Mouse (Mus musculus) lung, embryonic 15.5 days (tissue): ENCODE results near the gene Olfr65. TPM values are rescaled to one million over a fixed set of nuclear protein-coding genes. Genes with fewer than 3 reads are reported as not detected.

Experiments
- ATAC-seq: fragments of 200-750 bp; cut with Nextera tagmentation; 2 replicates; pipeline ENCODE4 v1.8.0; 2017; ENCODE audit warnings: moderate number of reproducible peaks, borderline replicate concordance; ENCODE audit not compliant: low FRiP score, low TSS enrichment; ENCODE audit errors: extremely low read depth
- H3K27ac ChIP-seq: fragments of 300-500 bp; sonication (generic); 2 replicates; pipeline ENCODE4 v1.5.1; 2015; ENCODE audit warnings: moderate library complexity, mild to moderate bottlenecking, inconsistent platforms
- H3K27me3 ChIP-seq: fragments of 300-500 bp; sonication (generic); 2 replicates; pipeline ENCODE4 v1.6.1; 2015; ENCODE audit warnings: inconsistent platforms
- H3K36me3 ChIP-seq: fragments of 300-500 bp; sonication (generic); 2 replicates; pipeline ENCODE4 v1.6.1; 2015; ENCODE audit warnings: inconsistent platforms
- H3K4me1 ChIP-seq: fragments of 300-500 bp; sonication (generic); 2 replicates; pipeline ENCODE4 v1.6.1; 2015; ENCODE audit warnings: inconsistent platforms
- H3K4me2 ChIP-seq: fragments of 300-500 bp; sonication (generic); 2 replicates; pipeline ENCODE4 v1.6.1; 2015; ENCODE audit warnings: inconsistent platforms, mild to moderate bottlenecking, moderate library complexity
- H3K4me3 ChIP-seq: fragments of 300-500 bp; sonication (generic); 2 replicates; pipeline ENCODE4 v1.5.1; 2015; ENCODE audit warnings: mild to moderate bottlenecking, inconsistent platforms
- H3K9ac ChIP-seq: fragments of 300-500 bp; sonication (generic); 2 replicates; pipeline ENCODE4 v1.6.1; 2015; ENCODE audit warnings: inconsistent platforms
- H3K9me3 ChIP-seq: fragments of 300-500 bp; sonication (generic); 2 replicates; pipeline ENCODE4 v1.6.1; 2016; ENCODE audit warnings: inconsistent platforms
- WGBS: fragments of 180-500 bp; shearing (Covaris S2); methylation state at CpG from one replicate; pipeline ENCODE4 v1.1.7; 2015; 5-methylcytosine and 5-hydroxymethylcytosine counted together
- polyA plus RNA-seq: library from polyadenylated mRNA; unstranded; fragments of >200 nt; fragmentation: Nextera tagmentation; extraction: Ambion mirVana; gene quantifications from 2 replicates; pipeline ENCODE4 v1.2.1, GENCODE M21; 2015

Olfr65 gene
- not detected in 2 replicates for polyA plus RNA-seq

GRCm38 (mm10) chr7:103903187-103903586 is at the start of gene Olfr65:
TSS of gene Olfr65 (plus strand) at chr7:103903487.
- H3K27me3 ChIP-seq = no peaks in the 10 kb centered on the region
- no peak within 1 kb of the TSS for H3K4me2 ChIP-seq
- ATAC-seq = no peak
- H3K36me3 ChIP-seq = no peaks in the 10 kb centered on the region
- H3K4me3 ChIP-seq = no peak within 1 kb of the TSS
- H3K9ac ChIP-seq = no peak within 1 kb of the TSS
- WGBS = 63% methylated on average over 2 of the region's 2 CpGs
- H3K4me1 ChIP-seq = no peaks in the 10 kb centered on the region
- no peaks in the 10 kb centered on the region for H3K9me3 ChIP-seq
- H3K27ac ChIP-seq = no peak within 1 kb of the TSS

- no peak for ATAC-seq
- Histone ChIP-seq H3K4me1 (no peaks in the 10 kb centered on the region), H3K4me3 (no peak overlapping the region), H3K4me2 (no peak overlapping the region), H3K27ac (no peak overlapping the region), H3K9ac (no peak overlapping the region), H3K27me3 (no peaks in the 10 kb centered on the region), H3K36me3 (no peaks in the 10 kb centered on the region), H3K9me3 (no peaks in the 10 kb centered on the region)
- WGBS = 45% methylated on average over 1 of the region's 1 CpGs
Measured at GRCm38 (mm10) chr7:103854669-103855068, 48.6 kb upstream of the Olfr65 start.

- H3K4me1 ChIP-seq = no peaks in the 10 kb centered on the region
- H3K4me2 ChIP-seq = no peak overlapping the region
- WGBS = 40% methylated on average over 2 of the region's 2 CpGs
- H3K36me3 ChIP-seq = no peaks in the 10 kb centered on the region
- H3K4me3 ChIP-seq = no peak overlapping the region
- H3K9me3 ChIP-seq = no peaks in the 10 kb centered on the region
- H3K9ac ChIP-seq = no peak overlapping the region
- H3K27ac ChIP-seq = no peak overlapping the region
- peak; percentile 70; the same call in 1 of the 2 replicates for ATAC-seq
- H3K27me3 ChIP-seq = no peaks in the 10 kb centered on the region
Measured at GRCm38 (mm10) chr7:103859076-103859475, 44.2 kb upstream of the Olfr65 start.

- 53% methylated on average over 1 of the region's 1 CpGs for WGBS
- peak; percentile 81 for ATAC-seq
- no peaks in the 10 kb centered on the region for H3K36me3 ChIP-seq
- H3K4me1 ChIP-seq = no peaks in the 10 kb centered on the region
- H3K9me3 ChIP-seq = no peaks in the 10 kb centered on the region
- no peak overlapping the region for H3K4me2 ChIP-seq
- no peak overlapping the region for H3K4me3 ChIP-seq
- H3K9ac ChIP-seq = no peak overlapping the region
- no peak overlapping the region for H3K27ac ChIP-seq
- no peaks in the 10 kb centered on the region for H3K27me3 ChIP-seq
Measured at GRCm38 (mm10) chr7:103860855-103861254, 42.4 kb upstream of the Olfr65 start.

- Histone ChIP-seq H3K4me2 (no peak overlapping the region), H3K27ac (no peak overlapping the region), H3K9me3 (no peaks in the 10 kb centered on the region), H3K4me3 (no peak overlapping the region), H3K4me1 (no peaks in the 10 kb centered on the region), H3K27me3 (no peaks in the 10 kb centered on the region), H3K36me3 (no peaks in the 10 kb centered on the region), H3K9ac (no peak overlapping the region)
- no peak for ATAC-seq
- WGBS = 76% methylated on average over 3 of the region's 3 CpGs
Measured at GRCm38 (mm10) chr7:103861531-103861930, 41.8 kb upstream of the Olfr65 start.

GRCm38 (mm10) chr7:103865716-103866115 is 37.6 kb upstream of the Olfr65 start:
- no peaks in the 10 kb centered on the region for H3K4me1 ChIP-seq
- no peaks in the 10 kb centered on the region for H3K9me3 ChIP-seq
- peak; percentile 64; the same call in 1 of the 2 replicates for ATAC-seq
- H3K27me3 ChIP-seq = no peaks in the 10 kb centered on the region
- no peak overlapping the region for H3K9ac ChIP-seq
- H3K4me3 ChIP-seq = no peak overlapping the region
- H3K4me2 ChIP-seq = no peak overlapping the region
- H3K27ac ChIP-seq = no peak overlapping the region
- H3K36me3 ChIP-seq = no peaks in the 10 kb centered on the region

- no peak overlapping the region for H3K4me2 ChIP-seq
- no peak overlapping the region for H3K9ac ChIP-seq
- H3K9me3 ChIP-seq = no peaks in the 10 kb centered on the region
- no peaks in the 10 kb centered on the region for H3K36me3 ChIP-seq
- peak; percentile 49; the same call in 1 of the 2 replicates for ATAC-seq
- H3K4me1 ChIP-seq = no peaks in the 10 kb centered on the region
- H3K4me3 ChIP-seq = no peak overlapping the region
- no peak overlapping the region for H3K27ac ChIP-seq
- no peaks in the 10 kb centered on the region for H3K27me3 ChIP-seq
Measured at GRCm38 (mm10) chr7:103870667-103871066, 32.6 kb upstream of the Olfr65 start.

GRCm38 (mm10) chr7:103873064-103873463 is 30.2 kb upstream of the Olfr65 start:
- no peaks in the 10 kb centered on the region for H3K9me3 ChIP-seq
- no peak overlapping the region for H3K27ac ChIP-seq
- H3K9ac ChIP-seq = no peak overlapping the region
- ATAC-seq = no peak
- H3K4me3 ChIP-seq = no peak overlapping the region
- no peaks in the 10 kb centered on the region for H3K4me1 ChIP-seq
- H3K27me3 ChIP-seq = no peaks in the 10 kb centered on the region
- no peak overlapping the region for H3K4me2 ChIP-seq
- 3% methylated on average over 1 of the region's 1 CpGs for WGBS
- no peaks in the 10 kb centered on the region for H3K36me3 ChIP-seq

GRCm38 (mm10) chr7:103874451-103874850 is 28.8 kb upstream of the Olfr65 start:
- WGBS = 36% methylated on average over 5 of the region's 5 CpGs
- Histone ChIP-seq H3K36me3 (no peaks in the 10 kb centered on the region), H3K4me2 (no peak overlapping the region), H3K9me3 (no peaks in the 10 kb centered on the region), H3K4me1 (no peaks in the 10 kb centered on the region), H3K27ac (no peak overlapping the region), H3K27me3 (no peaks in the 10 kb centered on the region), H3K4me3 (no peak overlapping the region), H3K9ac (no peak overlapping the region)
- no peak for ATAC-seq

- WGBS = 64% methylated on average over 2 of the region's 2 CpGs
- H3K36me3 ChIP-seq = no peaks in the 10 kb centered on the region
- H3K9ac ChIP-seq = no peak overlapping the region
- no peak overlapping the region for H3K4me3 ChIP-seq
- H3K9me3 ChIP-seq = no peaks in the 10 kb centered on the region
- no peak for ATAC-seq
- no peaks in the 10 kb centered on the region for H3K4me1 ChIP-seq
- H3K27ac ChIP-seq = no peak overlapping the region
- no peak overlapping the region for H3K4me2 ChIP-seq
- H3K27me3 ChIP-seq = no peaks in the 10 kb centered on the region
Measured at GRCm38 (mm10) chr7:103877093-103877492, 26.2 kb upstream of the Olfr65 start.

- Histone ChIP-seq H3K27ac (no peak within 1 kb of the TSS), H3K4me2 (no peak within 1 kb of the TSS), H3K4me3 (no peak within 1 kb of the TSS), H3K9me3 (no peaks in the 10 kb centered on the region), H3K4me1 (no peaks in the 10 kb centered on the region), H3K27me3 (no peaks in the 10 kb centered on the region), H3K9ac (no peak within 1 kb of the TSS), H3K36me3 (no peaks in the 10 kb centered on the region)
- ATAC-seq = no peak
Measured at GRCm38 (mm10) chr7:103886152-103886551, 17.1 kb upstream of the Olfr65 start, which contains the start of gene Olfr66. TSS of gene Olfr66 (minus strand) at chr7:103886252.

- H3K4me1 ChIP-seq = no peaks in the 10 kb centered on the region
- no peak for ATAC-seq
- no peaks in the 10 kb centered on the region for H3K9me3 ChIP-seq
- H3K4me3 ChIP-seq = no peak within 1 kb of the TSS
- 71% methylated on average over 1 of the region's 1 CpGs for WGBS
- H3K4me2 ChIP-seq = no peak within 1 kb of the TSS
- H3K27ac ChIP-seq = no peak within 1 kb of the TSS
- no peaks in the 10 kb centered on the region for H3K36me3 ChIP-seq
- H3K27me3 ChIP-seq = no peaks in the 10 kb centered on the region
- H3K9ac ChIP-seq = no peak within 1 kb of the TSS
Measured at GRCm38 (mm10) chr7:103894385-103894784, 8.9 kb upstream of the Olfr65 start, which contains the start of gene Olfr64. TSS of gene Olfr64 (minus strand) at chr7:103894485.

GRCm38 (mm10) chr7:103910047-103910446 is 6.8 kb downstream of the Olfr65 start:
- Histone ChIP-seq H3K9ac (no peak overlapping the region), H3K4me2 (no peak overlapping the region), H3K27ac (no peak overlapping the region), H3K36me3 (no peaks in the 10 kb centered on the region), H3K4me3 (no peak overlapping the region), H3K9me3 (no peaks in the 10 kb centered on the region), H3K4me1 (no peaks in the 10 kb centered on the region), H3K27me3 (no peaks in the 10 kb centered on the region)
- 9% methylated on average over 3 of the region's 3 CpGs for WGBS
- peak; percentile 78; the same call in 1 of the 2 replicates for ATAC-seq
